Mouse (Mus musculus): ENCODE measurements around the gene Eif3l. TPM values are rescaled to one million over a fixed set of nuclear protein-coding genes. Genes with fewer than 3 reads are reported as not detected.

Gene Eif3l
- polyA plus RNA-seq, 1 experiment from 2014 or later = 244 TPM

GRCm38 (mm10) chr15:79129311-79129710 is 54.3 kb downstream of the Eif3l start:
- 77% methylated on average over 7 of the region's 7 CpGs for WGBS
- Histone ChIP-seq H3K36me3 (peaks cover 95% of the 10 kb centered on the region), H3K4me1 (no peaks in the 10 kb centered on the region), H3K9me3 (peaks cover 6% of the 10 kb centered on the region; the same call in 1 of the 2 replicates), H3K4me3 (no peak overlapping the region), H3K27ac (no peak overlapping the region), H3K27me3 (no peaks in the 10 kb centered on the region), H3K9ac (no peak overlapping the region), H3K4me2 (no peak overlapping the region)
- no peak for ATAC-seq (ENCODE audit: insufficient number of reproducible peaks, insufficient read depth, low FRiP score, low TSS enrichment, low read depth)

DNA sequence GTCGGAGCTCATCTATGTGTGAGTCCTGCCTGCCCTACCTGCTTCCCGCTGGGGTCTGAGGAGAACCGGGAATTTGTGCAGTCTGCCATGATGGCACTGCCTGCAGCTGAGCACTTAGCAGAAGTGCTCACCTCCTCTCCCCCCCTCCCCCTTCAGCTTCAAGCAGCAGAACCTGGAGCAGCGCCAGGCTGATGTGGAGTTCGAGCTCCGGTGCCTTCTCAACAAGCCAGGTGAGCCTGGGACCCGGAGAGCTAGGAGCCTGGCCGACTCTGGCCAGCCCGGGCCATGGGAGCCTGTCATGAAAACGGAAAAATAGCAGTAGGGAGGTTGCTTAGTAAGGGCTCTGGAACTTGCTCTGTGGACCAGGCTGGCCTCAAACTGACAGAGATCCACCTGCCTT is 55.8 kb downstream of the Eif3l start:
- Histone ChIP-seq H3K27ac (no peak overlapping the region), H3K9ac (no peak overlapping the region), H3K4me2 (no peak overlapping the region), H3K4me3 (no peak overlapping the region), H3K4me1 (peaks cover 4% of the 10 kb centered on the region; the same call in 1 of the 2 replicates), H3K36me3 (peaks cover 86% of the 10 kb centered on the region), H3K27me3 (no peaks in the 10 kb centered on the region), H3K9me3 (peaks cover 6% of the 10 kb centered on the region; the same call in 1 of the 2 replicates)
- ATAC-seq (ENCODE audit: insufficient number of reproducible peaks, insufficient read depth, low FRiP score, low TSS enrichment, low read depth) = no peak
- WGBS = 87% methylated on average over 10 of the region's 10 CpGs

GRCm38 (mm10) chr15:79131442-79131841 is 56.5 kb downstream of the Eif3l start:
- ATAC-seq (ENCODE audit: insufficient number of reproducible peaks, insufficient read depth, low FRiP score, low TSS enrichment, low read depth) = no peak
- peaks cover 79% of the 10 kb centered on the region for H3K36me3 ChIP-seq
- H3K9me3 ChIP-seq = peaks cover 6% of the 10 kb centered on the region; the same call in 1 of the 2 replicates
- H3K4me3 ChIP-seq = no peak overlapping the region
- no peaks in the 10 kb centered on the region for H3K27me3 ChIP-seq
- no peak overlapping the region for H3K9ac ChIP-seq
- peaks cover 4% of the 10 kb centered on the region; the same call in 1 of the 2 replicates for H3K4me1 ChIP-seq
- H3K27ac ChIP-seq = no peak overlapping the region
- WGBS = 73% methylated on average over 7 of the region's 7 CpGs
- no peak overlapping the region for H3K4me2 ChIP-seq

DNA sequence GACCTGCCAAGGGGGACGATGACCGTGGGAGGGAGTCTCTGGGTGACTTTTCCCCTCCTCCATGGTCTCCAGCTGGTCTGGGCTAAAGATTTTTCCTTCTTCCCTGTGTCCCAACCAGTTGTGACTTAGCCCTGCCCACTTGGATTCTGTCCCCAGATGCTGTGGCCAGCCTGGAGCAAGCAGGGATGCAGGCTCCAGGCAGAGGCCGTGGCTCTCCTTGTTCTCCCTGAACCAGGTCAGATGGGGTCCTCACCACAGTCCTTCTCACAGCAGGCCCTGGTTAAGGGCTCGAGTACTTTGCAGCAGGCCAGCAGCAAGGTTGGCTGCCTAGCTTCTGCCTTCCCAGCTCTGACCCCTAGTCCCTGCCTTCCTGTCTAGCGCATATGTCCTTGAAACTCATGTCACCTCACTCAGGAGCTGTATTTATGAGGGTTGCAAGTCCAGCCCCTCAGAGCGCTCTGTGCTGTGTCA is 58.2 kb downstream of the Eif3l start:
- H3K4me2 ChIP-seq = no peak overlapping the region
- H3K36me3 ChIP-seq = peaks cover 62% of the 10 kb centered on the region

GRCm38 (mm10) chr15:79134496-79135270 is 59.7 kb downstream of the Eif3l start:
- no peak overlapping the region for H3K9ac ChIP-seq
- peaks cover 4% of the 10 kb centered on the region; the same call in 1 of the 2 replicates for H3K4me1 ChIP-seq
- H3K27ac ChIP-seq = no peak overlapping the region
- no peak for ATAC-seq (ENCODE audit: insufficient number of reproducible peaks, insufficient read depth, low FRiP score, low TSS enrichment, low read depth)
- H3K27me3 ChIP-seq = no peaks in the 10 kb centered on the region
- peaks cover 52% of the 10 kb centered on the region for H3K36me3 ChIP-seq
- no peak overlapping the region for H3K4me3 ChIP-seq
- no peak overlapping the region for H3K4me2 ChIP-seq
- WGBS = 86% methylated on average over 9 of the region's 9 CpGs
- no peaks in the 10 kb centered on the region for H3K9me3 ChIP-seq

More for the DNA sequence above, 58.2 kb downstream of the Eif3l start:
- H3K4me3 ChIP-seq = no peak overlapping the region
- no peaks in the 10 kb centered on the region for H3K27me3 ChIP-seq
- 0 out of 2 replicates have a peak, but pooled peaks cover under 1% of the 10 kb centered on the region for H3K9me3 ChIP-seq
- WGBS = 86% methylated on average over 6 of the region's 6 CpGs
- peaks cover 4% of the 10 kb centered on the region; the same call in 1 of the 2 replicates for H3K4me1 ChIP-seq
- H3K27ac ChIP-seq = no peak overlapping the region
- no peak for ATAC-seq (ENCODE audit: insufficient number of reproducible peaks, insufficient read depth, low FRiP score, low TSS enrichment, low read depth)
- no peak overlapping the region for H3K9ac ChIP-seq

DNA sequence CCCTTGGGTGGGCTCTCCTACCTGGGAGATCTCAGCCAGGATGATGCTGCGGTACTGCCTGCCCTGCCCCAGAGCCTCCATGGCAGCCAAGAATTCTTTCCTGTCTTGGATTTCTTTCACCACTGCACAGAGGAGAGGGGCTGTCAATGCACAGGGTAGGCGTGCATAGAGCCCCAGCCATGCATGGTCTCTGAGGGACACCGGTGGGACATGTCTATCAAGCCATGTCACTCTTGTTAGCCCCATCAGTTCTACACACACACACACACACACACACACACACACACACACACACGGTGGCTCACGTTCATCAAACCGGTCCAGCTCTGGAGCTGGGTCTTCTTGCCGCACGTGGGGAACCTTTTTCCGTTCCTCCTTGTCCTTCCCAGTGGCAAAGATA is 60.4 kb downstream of the Eif3l start:
- no peaks in the 10 kb centered on the region; the same call in 1 of the 2 replicates for H3K27me3 ChIP-seq
- no peak overlapping the region for H3K27ac ChIP-seq
- peaks cover 10% of the 10 kb centered on the region for H3K4me1 ChIP-seq
- no peak overlapping the region; the same call in 1 of the 2 replicates for H3K9ac ChIP-seq
- H3K9me3 ChIP-seq = no peaks in the 10 kb centered on the region
- 70% methylated on average over 9 of the region's 9 CpGs for WGBS
- H3K4me2 ChIP-seq = no peak overlapping the region
- no peak overlapping the region for H3K4me3 ChIP-seq
- peaks cover 45% of the 10 kb centered on the region for H3K36me3 ChIP-seq
- ATAC-seq (ENCODE audit: insufficient number of reproducible peaks, insufficient read depth, low FRiP score, low TSS enrichment, low read depth) = 0 out of 2 replicates have a peak, but pooled peaks have one; percentile 50

DNA sequence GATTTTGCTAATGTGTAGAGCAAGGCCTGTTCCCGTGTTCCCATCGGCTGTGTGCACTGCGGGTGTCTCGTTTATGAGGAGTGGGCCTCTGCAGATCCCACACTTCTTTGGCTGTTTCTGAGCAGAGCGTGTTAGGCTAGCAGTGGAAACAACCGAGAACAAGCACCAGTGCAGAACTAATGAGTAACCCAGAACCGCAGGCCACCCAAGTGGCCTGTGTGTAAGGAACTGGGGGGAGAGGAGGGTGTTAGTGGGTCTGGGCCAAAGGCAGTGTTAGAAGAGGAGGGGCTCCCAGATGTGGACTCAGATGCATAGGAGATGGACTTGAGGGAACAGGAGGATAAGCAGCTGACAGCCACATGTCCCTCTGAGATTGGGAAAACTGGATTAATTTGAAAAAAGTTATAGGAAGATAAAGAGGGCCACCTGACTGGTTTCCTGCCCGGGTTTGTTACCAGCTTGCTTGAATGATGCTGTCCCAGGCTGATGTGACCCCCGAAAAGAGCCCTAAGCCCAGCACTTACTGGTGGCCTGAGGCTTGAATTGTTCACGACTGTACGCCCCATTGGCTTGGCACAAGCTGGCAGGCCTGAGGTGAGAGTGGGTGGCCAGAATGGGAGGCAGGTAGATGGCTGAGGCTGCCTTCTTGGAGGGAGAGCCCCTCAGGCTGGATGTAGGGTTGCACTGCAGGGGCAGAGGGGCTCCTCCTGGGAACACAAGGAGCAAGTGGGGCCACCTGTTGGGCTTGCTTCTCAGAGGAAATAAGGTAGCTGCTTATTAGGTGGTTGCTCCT is 61.0 kb downstream of the Eif3l start:
- 0 out of 2 replicates have a peak overlapping the region, but pooled peaks have one; percentile 4 for H3K27ac ChIP-seq

DNA sequence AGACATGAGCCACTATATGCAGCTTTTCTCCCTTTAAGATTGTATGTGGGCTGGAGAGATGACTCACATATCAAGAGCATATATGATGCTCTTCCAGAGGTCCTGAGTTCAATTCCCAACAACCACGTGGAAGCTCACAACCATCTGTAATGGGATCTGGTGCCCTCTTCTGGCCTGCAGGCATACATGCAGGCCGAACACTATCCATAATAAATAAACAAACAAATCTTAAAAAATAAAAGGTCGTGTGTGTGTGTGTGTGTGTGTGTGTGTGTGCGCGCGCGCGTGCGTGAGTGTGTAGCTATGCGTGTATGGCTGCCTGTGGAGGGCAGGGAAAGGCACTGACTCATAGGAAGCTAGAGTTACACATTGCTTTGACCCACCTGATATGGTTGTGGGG is 64.7 kb downstream of the Eif3l start:
- H3K9ac ChIP-seq = no peak overlapping the region
- no peaks in the 10 kb centered on the region; the same call in 1 of the 2 replicates for H3K27me3 ChIP-seq
- H3K36me3 ChIP-seq = peaks cover 12% of the 10 kb centered on the region
- H3K4me1 ChIP-seq = peaks cover 32% of the 10 kb centered on the region
- H3K4me3 ChIP-seq = no peak overlapping the region
- no peaks in the 10 kb centered on the region for H3K9me3 ChIP-seq
- 58% methylated on average over 10 of the region's 10 CpGs for WGBS
- H3K27ac ChIP-seq = no peak overlapping the region
- ATAC-seq (ENCODE audit: insufficient number of reproducible peaks, insufficient read depth, low FRiP score, low TSS enrichment, low read depth) = no peak
- no peak overlapping the region for H3K4me2 ChIP-seq

More for the DNA sequence above, 61.0 kb downstream of the Eif3l start:
- peaks cover 16% of the 10 kb centered on the region for H3K4me1 ChIP-seq
- no peak for ATAC-seq (ENCODE audit: insufficient number of reproducible peaks, insufficient read depth, low FRiP score, low TSS enrichment, low read depth)
- H3K4me2 ChIP-seq = no peak overlapping the region
- H3K9ac ChIP-seq = no peak overlapping the region; the same call in 1 of the 2 replicates
- H3K27me3 ChIP-seq = no peaks in the 10 kb centered on the region; the same call in 1 of the 2 replicates
- H3K36me3 ChIP-seq = peaks cover 39% of the 10 kb centered on the region
- no peak overlapping the region for H3K4me3 ChIP-seq
- 65% methylated on average over 11 of the region's 11 CpGs for WGBS
- H3K9me3 ChIP-seq = no peaks in the 10 kb centered on the region

- peaks cover 24% of the 10 kb centered on the region for H3K36me3 ChIP-seq
- H3K27ac ChIP-seq = 0 out of 2 replicates have a peak within 1 kb of the TSS, but pooled peaks have one; percentile 8
- peak within 1 kb of the TSS; percentile 95 for H3K4me2 ChIP-seq
- H3K4me1 ChIP-seq = peaks cover 27% of the 10 kb centered on the region
- H3K27me3 ChIP-seq = no peaks in the 10 kb centered on the region; the same call in 1 of the 2 replicates
- no peaks in the 10 kb centered on the region for H3K9me3 ChIP-seq
- peak within 1 kb of the TSS; percentile 84 for H3K9ac ChIP-seq
- ATAC-seq (ENCODE audit: insufficient number of reproducible peaks, insufficient read depth, low FRiP score, low TSS enrichment, low read depth) = peak; percentile 81
- peak within 1 kb of the TSS; percentile 78 for H3K4me3 ChIP-seq
- under 1% methylated on average over 57 of the region's 57 CpGs for WGBS
Observed at GRCm38 (mm10) chr15:79140866-79141565, 66.0 kb downstream of the Eif3l start, which contains the start of the genes Polr2f and 1700088E04Rik. Gene Polr2f (plus strand): TSS chr15:79141009. Gene 1700088E04Rik (minus strand): TSS chr15:79141253.

DNA sequence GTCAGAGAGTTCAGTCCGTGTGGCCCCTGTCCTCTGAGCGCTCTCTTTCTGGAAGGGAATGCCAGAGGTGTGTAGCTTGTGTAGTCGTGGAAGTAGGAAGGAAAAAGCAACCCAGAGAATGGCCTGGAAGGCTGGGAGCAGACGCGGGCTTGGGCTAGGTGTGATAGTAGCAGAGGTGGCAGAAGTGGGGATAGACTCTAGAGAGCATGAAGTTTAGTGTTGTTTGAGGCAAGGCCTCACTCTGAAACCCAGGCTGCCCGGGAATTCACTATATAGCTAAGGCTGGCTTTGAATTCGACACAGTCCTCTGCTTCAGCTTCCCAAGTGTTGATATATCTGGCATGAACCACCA is 66.6 kb downstream of the Eif3l start:
- 0 out of 2 replicates have a peak, but pooled peaks have one; percentile 15 for ATAC-seq (ENCODE audit: insufficient number of reproducible peaks, insufficient read depth, low FRiP score, low TSS enrichment, low read depth)
- H3K27ac ChIP-seq = 0 out of 2 replicates have a peak overlapping the region, but pooled peaks have one; percentile 8

More for the DNA sequence above, 66.6 kb downstream of the Eif3l start:
- Histone ChIP-seq H3K9ac (peak overlapping the region; percentile 84), H3K4me3 (peak overlapping the region; percentile 78), H3K4me1 (peaks cover 27% of the 10 kb centered on the region), H3K4me2 (peak overlapping the region; percentile 95), H3K27me3 (no peaks in the 10 kb centered on the region; the same call in 1 of the 2 replicates), H3K36me3 (peaks cover 29% of the 10 kb centered on the region), H3K9me3 (no peaks in the 10 kb centered on the region)
- under 1% methylated on average over 7 of the region's 7 CpGs for WGBS
